Mouse (Mus musculus) CH12.LX (cell line): ENCODE data around the gene Tal1. TPM values are rescaled to one million over a fixed set of nuclear protein-coding genes. Genes with fewer than 3 reads are reported as not detected.

Experiments
- DNase-seq: peaks from one replicate; pipeline ENCODE4 v3.0.0-alpha.2; 2013; ENCODE audit errors: extremely low read depth
- H3K27ac ChIP-seq: 2 replicates; pipeline ENCODE4 v1.5.1; 2012; ENCODE audit warnings: low read depth, mild to moderate bottlenecking, control low read depth, moderate library complexity; ENCODE audit not compliant: insufficient read depth
- H3K27me3 ChIP-seq: replicated peaks from 2 replicates; pipeline ENCODE3; 2012; ENCODE audit warnings: inconsistent platforms
- H3K36me3 ChIP-seq, 2 experiments: replicated peaks in 1 of 2; 2 replicates each; pipeline versions ENCODE3 to v1.6.1; 2012; ENCODE audit warnings: inconsistent platforms in 1 of 2, low read length in 1 of 2, mild to moderate bottlenecking in 1 of 2, mixed read lengths in 1 of 2, moderate library complexity in 1 of 2; ENCODE audit not compliant: control insufficient read depth in 1 of 2, insufficient read depth in 1 of 2
- H3K4me1 ChIP-seq, 2 experiments: 2 replicates each; pipeline ENCODE4 v1.6.1; 2012; ENCODE audit warnings: inconsistent platforms in 1 of 2, moderate library complexity in 1 of 2; ENCODE audit not compliant: insufficient read depth in 2 of 2, control insufficient read depth in 1 of 2
- H3K4me2 ChIP-seq: 2 replicates; pipeline ENCODE4 v1.6.1; 2012; ENCODE audit warnings: low read depth, mild to moderate bottlenecking, control low read depth; ENCODE audit not compliant: poor library complexity, insufficient read depth, severe bottlenecking
- H3K4me3 ChIP-seq, 3 experiments: fragments of 150-350 bp in 1 of 3; sonication (generic) in 1 of 3; replicated peaks in 1 of 3; 2 replicates each; pipeline versions ENCODE3 to v1.5.1; 2011 to 2012; ENCODE audit warnings: low read depth in 2 of 3, low read length in 2 of 3, mild to moderate bottlenecking in 2 of 3, moderate library complexity in 2 of 3, control low read depth in 1 of 3, improper control_type of control experiment in 1 of 3, inconsistent platforms in 1 of 3, mixed read lengths in 1 of 3; ENCODE audit not compliant: poor library complexity in 1 of 3
- H3K79me2 ChIP-seq: replicated peaks from 2 replicates; pipeline ENCODE4 v1.6.1; 2012; ENCODE audit warnings: mild to moderate bottlenecking, moderate library complexity; ENCODE audit not compliant: control insufficient read depth, poor library complexity, insufficient read depth, severe bottlenecking; ENCODE audit errors: extremely low read depth
- H3K9ac ChIP-seq: 2 replicates; pipeline ENCODE4 v1.6.1; 2012; ENCODE audit warnings: low read depth, mild to moderate bottlenecking, control low read depth, moderate library complexity; ENCODE audit not compliant: insufficient read depth
- H3K9me3 ChIP-seq: replicated peaks from 2 replicates; pipeline ENCODE3; 2012; ENCODE audit warnings: low read length, inconsistent platforms, mixed read lengths
- CHD1 ChIP-seq: IDR thresholded peaks from 2 replicates; pipeline ENCODE4 v1.6.1; 2012; ENCODE audit warnings: low read depth, low read length, improper control_type of control experiment, inconsistent platforms
- CHD2 ChIP-seq: IDR thresholded peaks from 2 replicates; pipeline ENCODE4 v1.6.1; 2011; ENCODE audit warnings: low read length, improper control_type of control experiment
- CTCF ChIP-seq, 2 experiments: IDR thresholded peaks in 1 of 2; conservative IDR thresholded peaks in 1 of 2; 2 replicates each; pipeline ENCODE4 v1.5.1; 2011 to 2012; ENCODE audit warnings: low read depth in 2 of 2, low read length in 2 of 2, improper control_type of control experiment in 1 of 2, inconsistent platforms in 1 of 2, mild to moderate bottlenecking in 1 of 2, moderate library complexity in 1 of 2
- ELF1 ChIP-seq: IDR thresholded peaks from 2 replicates; pipeline ENCODE4 v1.6.1; 2014; ENCODE audit warnings: low read depth, mild to moderate bottlenecking, inconsistent platforms, low read length, improper control_type of control experiment
- EP300 ChIP-seq: IDR thresholded peaks from 2 replicates; pipeline ENCODE4 v1.6.1; 2011; ENCODE audit warnings: low read length, improper control_type of control experiment
- GABPA ChIP-seq: IDR thresholded peaks from 2 replicates; pipeline ENCODE4 v1.6.1; 2012; ENCODE audit warnings: low read depth, low read length, improper control_type of control experiment, inconsistent platforms; ENCODE audit not compliant: insufficient replicate concordance
- HCFC1 ChIP-seq: IDR thresholded peaks from 2 replicates; pipeline ENCODE4 v1.6.1; 2012; ENCODE audit warnings: low read depth, mild to moderate bottlenecking, inconsistent platforms, low read length, improper control_type of control experiment
- JUN ChIP-seq: IDR thresholded peaks from 2 replicates; pipeline ENCODE4 v1.6.1; 2011; ENCODE audit warnings: low read depth, mild to moderate bottlenecking, low read length, improper control_type of control experiment, moderate library complexity; ENCODE audit not compliant: insufficient read depth
- NELFE ChIP-seq: IDR thresholded peaks from 2 replicates; pipeline ENCODE4 v1.6.1; 2011; ENCODE audit warnings: low read depth, low read length, improper control_type of control experiment
- POLR2AphosphoS2 ChIP-seq: IDR thresholded peaks from 2 replicates; pipeline ENCODE4 v1.6.1; 2011; ENCODE audit warnings: low read depth, low read length, improper control_type of control experiment
- RAD21 ChIP-seq: IDR thresholded peaks from 2 replicates; pipeline ENCODE4 v1.6.1; 2011; ENCODE audit warnings: low read depth, mild to moderate bottlenecking, low read length, improper control_type of control experiment, moderate library complexity
- SIN3A ChIP-seq: IDR thresholded peaks from 2 replicates; pipeline ENCODE4 v1.6.1; 2012; ENCODE audit warnings: low read length, improper control_type of control experiment, inconsistent platforms
- TBP ChIP-seq: conservative IDR thresholded peaks from 2 replicates; pipeline ENCODE4 v1.6.1; 2011; ENCODE audit warnings: low read depth, low read length, improper control_type of control experiment
- USF1 ChIP-seq: IDR thresholded peaks from 2 replicates; pipeline ENCODE4 v1.6.1; 2014; ENCODE audit warnings: low read depth, mild to moderate bottlenecking, inconsistent platforms, low read length, improper control_type of control experiment
- USF2 ChIP-seq: conservative IDR thresholded peaks from 2 replicates; pipeline ENCODE4 v1.6.1; 2011; ENCODE audit warnings: low read depth, low read length, improper control_type of control experiment
- ZNF384 ChIP-seq: IDR thresholded peaks from 2 replicates; pipeline ENCODE4 v1.6.1; 2012; ENCODE audit warnings: low read depth, low read length, improper control_type of control experiment, inconsistent platforms
- dilution Hi-C: fragments of 300-500 bp; cut with MboI; formaldehyde crosslinking; loops from 2 replicates; pipeline ENCODE4 v1.14.3; 2020; ENCODE audit warnings: low sequenced_read_pairs; ENCODE audit not compliant: extremely low pct_unique_long_range_greater_than_20kb, extremely low pct_ligation_motif_present
- in situ Hi-C: fragments of 300-500 bp; cut with MboI; formaldehyde crosslinking; loops from 3 replicates; pipeline ENCODE4 v1.14.3; 2019; ENCODE audit warnings: low sequenced_read_pairs, low pct_ligation_motif_present, low pct_unique_long_range_greater_than_20kb, mixed read lengths
- polyA plus RNA-seq: library from polyadenylated mRNA; unstranded; fragments of >175 nt; gene quantifications from 2 replicates; pipeline ENCODE4 v1.2.1, GENCODE M21; 2012; ENCODE audit warnings: low read depth; ENCODE audit not compliant: insufficient read length
- total RNA-seq, 2 experiments: library from RNA; depleted of rRNA; stranded (reverse); fragments of 300-350 nt in 1 of 2; fragments of >200 nt in 1 of 2; gene quantifications; 2 replicates each; pipeline ENCODE4 v1.2.3; 2012 to 2014

The Tal1 gene
- total and polyA plus RNA-seq, 3 experiments: 0.12 to 0.34 (median 0.13) TPM

DNA sequence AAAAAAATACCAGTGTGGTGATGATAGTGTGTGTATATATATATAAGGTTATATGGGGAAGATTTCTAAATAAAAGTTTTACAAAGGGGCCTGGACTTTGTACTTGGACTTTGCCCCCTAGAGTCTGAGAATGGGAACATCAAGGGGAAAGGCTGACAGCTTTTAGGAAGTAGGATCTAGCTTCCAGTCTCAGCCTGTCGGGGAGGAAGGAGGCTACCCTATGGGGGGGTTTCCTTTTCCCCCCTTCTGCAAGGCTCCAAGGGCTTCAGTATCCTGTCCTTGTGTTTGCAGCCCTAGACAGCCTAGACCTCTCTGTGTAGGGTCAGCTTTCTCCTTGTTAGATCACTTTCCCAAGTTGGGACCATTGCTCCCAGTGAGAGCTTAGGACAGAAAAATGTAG, 15.4 kb downstream of the Tal1 start:
- in situ Hi-C loops (no loop called here), dilution Hi-C loops (no loop called here)
- Histone ChIP-seq H3K9ac (no peak overlapping the region), H3K4me1 (peaks cover 0 to 6% of the 10 kb centered on the region in 2 experiments; a peak in 3 of 4 replicates), H3K27me3 (peaks cover 73% of the 10 kb centered on the region), H3K9me3 (no peaks in the 10 kb centered on the region), H3K36me3 (no peaks in the 10 kb centered on the region), H3K27ac (no peak overlapping the region), H3K4me2 (no peak overlapping the region), H3K4me3 (no peak overlapping the region), H3K79me2 (no peaks in the 10 kb centered on the region)
- no peak for TF ChIP-seq NELFE
- TF ChIP-seq CTCF (conservative IDR thresholded peaks at IDR 0.05 in 1 of 2, IDR thresholded peaks at IDR 0.05 in 1 of 2; ENCODE audit: low read depth in 2 of 2, low read length in 2 of 2): peak in 1 of 2 experiments; percentile 26; a peak in 1 of 4 replicates
- no peak for DNase-seq

- H3K4me1 ChIP-seq: peaks cover 0 to 6% of the 10 kb centered on the region in 2 experiments; a peak in 3 of 4 replicates
- no peak for DNase-seq
- H3K36me3 ChIP-seq: no peaks in the 10 kb centered on the region
- H3K4me2 ChIP-seq: no peak overlapping the region
- no peak overlapping the region for H3K4me3 ChIP-seq
- no peak overlapping the region for H3K9ac ChIP-seq
- H3K27me3 ChIP-seq: peaks cover 64% of the 10 kb centered on the region
- in situ Hi-C loops (loop anchor here (25.0 kb wide), 1 partner anchor 412 kb away; no protein-coding TSS in a partner anchor), dilution Hi-C loops (no loop called here)
- no peak overlapping the region for H3K27ac ChIP-seq
- no peak for TF ChIP-seq HCFC1
- H3K79me2 ChIP-seq: no peaks in the 10 kb centered on the region
- H3K9me3 ChIP-seq: no peaks in the 10 kb centered on the region
Measured at GRCm38 (mm10) chr4:115074789-115075188, 18.6 kb downstream of the Tal1 start.

DNA sequence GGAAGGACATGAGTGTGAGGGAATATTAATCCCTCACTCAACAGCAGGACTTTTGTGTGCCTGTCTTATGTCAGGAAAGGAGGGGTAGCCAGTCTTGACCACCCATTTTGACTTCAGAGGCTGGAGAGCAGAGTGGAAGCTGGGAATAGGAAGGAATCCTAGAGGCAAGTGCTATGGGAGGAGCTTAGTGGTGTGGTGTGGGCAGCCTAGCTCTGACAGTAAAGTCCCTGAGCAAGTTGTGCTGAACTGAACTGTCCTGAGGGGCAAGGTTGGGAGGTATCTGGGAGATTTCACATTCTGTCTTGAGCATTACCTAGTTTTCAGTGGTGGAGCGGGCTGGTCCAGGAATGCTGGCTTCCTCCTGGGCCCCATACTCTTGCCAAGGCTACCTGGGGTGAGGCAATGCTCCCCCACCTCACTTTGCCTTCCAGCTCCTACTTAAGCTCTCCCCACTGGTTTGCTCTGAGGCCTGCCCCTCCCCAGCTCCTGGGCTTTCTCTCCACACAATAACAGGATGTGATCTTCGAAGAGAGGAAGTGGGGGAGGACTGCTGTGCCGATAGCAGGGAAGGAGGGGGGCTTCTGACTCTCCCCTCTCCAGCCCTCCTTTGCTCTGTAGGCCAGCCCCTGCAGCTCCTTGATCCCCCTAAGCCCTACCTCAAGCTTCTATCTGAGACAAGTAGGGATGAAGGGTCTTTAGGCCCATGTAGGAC, 19.1 kb downstream of the Tal1 start:
- no peak overlapping the region for H3K27ac ChIP-seq
- in situ Hi-C loops (loop anchor here (25.0 kb wide), 1 partner anchor 413 kb away; no protein-coding TSS in a partner anchor), dilution Hi-C loops (no loop called here)
- H3K4me2 ChIP-seq: no peak overlapping the region
- no peaks in the 10 kb centered on the region for H3K36me3 ChIP-seq
- no peak overlapping the region for H3K4me3 ChIP-seq
- TF ChIP-seq POLR2AphosphoS2 (no peak), USF1 (no peak), ZNF384 (no peak), RAD21 (no peak), CHD2 (no peak), SIN3A (no peak), CHD1 (no peak), TBP (no peak), USF2 (no peak), JUN (no peak), EP300 (no peak), ELF1 (no peak), HCFC1 (no peak), GABPA (no peak)
- peaks cover 0 to 6% of the 10 kb centered on the region in 2 experiments; a peak in 3 of 4 replicates for H3K4me1 ChIP-seq
- no peaks in the 10 kb centered on the region for H3K79me2 ChIP-seq
- no peak overlapping the region for H3K9ac ChIP-seq
- H3K9me3 ChIP-seq: no peaks in the 10 kb centered on the region
- H3K27me3 ChIP-seq: peaks cover 62% of the 10 kb centered on the region
- no peak for DNase-seq
